Comparison of ENCODE assay signal across 9 mouse cellular contexts in the genomic region with DNA sequence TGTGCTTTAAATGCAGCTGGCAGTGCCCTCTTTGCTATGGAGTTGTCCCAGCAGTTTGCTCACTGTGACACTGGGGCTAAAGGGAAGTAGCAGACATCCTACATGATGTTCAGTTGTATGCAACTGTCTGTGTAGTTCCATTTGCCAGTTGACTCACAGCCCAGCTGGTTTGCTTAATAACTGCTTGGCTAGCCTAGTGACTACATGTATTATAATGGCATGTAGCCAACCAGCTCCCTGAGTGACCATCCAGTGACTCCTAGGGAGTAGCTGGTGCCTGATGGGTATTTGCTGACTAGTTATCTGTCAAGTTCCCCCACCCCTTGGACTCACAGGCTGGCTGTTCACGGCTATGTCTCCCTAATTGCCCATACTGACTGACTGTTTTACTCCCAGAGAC. TPM values are rescaled to one million over a fixed set of nuclear protein-coding genes. Genes with fewer than 3 reads are reported as not detected.
DNase-seq lines count a peak whose midpoint lies in the region; ATAC-seq and TF ChIP-seq lines count a peak whose summit lies in the region.
"Had no signal": no experiment of that assay in that cellular context is flagged by ENCODE, and none has a peak within 500 bp of the region (broad histone marks: within the 10 kb centered on the region; RNA-seq: fewer than 3 reads in every experiment).

No protein-coding gene starts in this region.

- intact Hi-C loops in left cerebral cortex, postnatal 36 days (cut with DNase I) = no loop called here

- no peak for TF ChIP-seq CTCF in bone marrow, adult 2 months (IDR thresholded peaks at IDR 0.05; ENCODE audit: control insufficient read depth, insufficient read depth, low read length)

- H3K4me1 ChIP-seq in liver, embryonic 15.5 days (replicated peaks) = peaks cover 23% of the 10 kb centered on the region
- peaks cover 26% of the 10 kb centered on the region for H3K4me1 ChIP-seq in liver, embryonic 11.5 days (replicated peaks; ENCODE audit: control insufficient read depth, insufficient read depth, low read length)
- peaks cover 5% of the 10 kb centered on the region for H3K4me1 ChIP-seq in bone marrow, adult 2 months (ENCODE audit: control insufficient read depth, insufficient read depth, low read length)
- H3K4me1 ChIP-seq: forebrain, embryonic 13.5 days; midbrain, embryonic 10.5 days had no signal

- no peak overlapping the region for H3K4me2 ChIP-seq in liver, embryonic 15.5 days
- H3K4me2 ChIP-seq in liver, embryonic 11.5 days = no peak overlapping the region
- H3K4me2 ChIP-seq: forebrain, embryonic 13.5 days had no signal

- TF ChIP-seq POLR2A in bone marrow, adult 2 months (IDR thresholded peaks at IDR 0.05; ENCODE audit: borderline replicate concordance, control insufficient read depth, low read depth, low read length) = no peak

- DNase-seq in liver, embryonic 11.5 days (ENCODE audit: low spot score) = no peak
- peak; percentile 81 for DNase-seq in 416B (ENCODE audit: low read depth)
- no peak for DNase-seq in left cerebral cortex, postnatal 36 days (ENCODE audit: low spot score in 2 of 2)
- no peak for DNase-seq in urinary bladder, postnatal 10 days (ENCODE audit: low spot score)

- H3K27me3 ChIP-seq in liver, embryonic 15.5 days = no peaks in the 10 kb centered on the region
- H3K27me3 ChIP-seq in liver, embryonic 11.5 days (replicated peaks; ENCODE audit: control insufficient read depth, insufficient read depth, low read length) = no peaks in the 10 kb centered on the region
- H3K27me3 ChIP-seq: forebrain, embryonic 13.5 days had no signal

- H3K4me3 ChIP-seq in liver, embryonic 15.5 days (replicated peaks) = no peak overlapping the region
- no peak overlapping the region for H3K4me3 ChIP-seq in liver, embryonic 11.5 days (ENCODE audit: low read depth, low read length)
- no peak overlapping the region for H3K4me3 ChIP-seq in bone marrow, adult 2 months (replicated peaks; ENCODE audit: control insufficient read depth, low read depth, low read length)
- H3K4me3 ChIP-seq: forebrain, embryonic 13.5 days; midbrain, embryonic 10.5 days had no signal

- no peak overlapping the region for H3K9ac ChIP-seq in liver, embryonic 15.5 days
- no peak overlapping the region for H3K9ac ChIP-seq in liver, embryonic 11.5 days (ENCODE audit: low read depth, low read length)
- H3K9ac ChIP-seq: forebrain, embryonic 13.5 days had no signal

- ATAC-seq in liver, embryonic 15.5 days (ENCODE audit: insufficient read depth) = no peak
- no peak for ATAC-seq in liver, embryonic 11.5 days (replicated peaks; ENCODE audit: low FRiP score)
- peak; percentile 36; the same call in 1 of the 2 replicates for ATAC-seq in monocyte, adult 5-6 weeks (replicated peaks; ENCODE audit: insufficient number of reproducible peaks, low FRiP score, low TSS enrichment, poor library complexity, severe bottlenecking)
- ATAC-seq: forebrain, embryonic 13.5 days had no signal

- 27% methylated on average over 1 of the region's 1 CpGs for WGBS in liver, embryonic 15.5 days (ENCODE audit: insufficient replicate concordance)
- WGBS in liver, embryonic 11.5 days = 42% methylated on average over 1 of the region's 1 CpGs
- WGBS in bone marrow, adult 2 months = 26% methylated on average over 1 of the region's 1 CpGs

- H3K36me3 ChIP-seq in liver, embryonic 15.5 days (replicated peaks) = 0 out of 2 replicates have a peak, but pooled peaks cover 5% of the 10 kb centered on the region
- H3K36me3 ChIP-seq in liver, embryonic 11.5 days (ENCODE audit: control insufficient read depth, insufficient read depth, low read length) = no peaks in the 10 kb centered on the region
- H3K36me3 ChIP-seq: midbrain, embryonic 10.5 days had no signal

- no peaks in the 10 kb centered on the region for H3K9me3 ChIP-seq in liver, embryonic 15.5 days (replicated peaks)
- H3K9me3 ChIP-seq in liver, embryonic 11.5 days (ENCODE audit: control insufficient read depth, low read length) = no peaks in the 10 kb centered on the region
- H3K9me3 ChIP-seq: forebrain, embryonic 13.5 days; midbrain, embryonic 10.5 days had no signal

- H3K27ac ChIP-seq in liver, embryonic 15.5 days (replicated peaks) = 0 out of 2 replicates have a peak overlapping the region, but pooled peaks have one; percentile 6
- no peak overlapping the region for H3K27ac ChIP-seq in liver, embryonic 11.5 days (ENCODE audit: low read depth, low read length)
- peak overlapping the region; percentile 78; the same call in 1 of the 2 replicates for H3K27ac ChIP-seq in bone marrow, adult 2 months (ENCODE audit: control insufficient read depth, insufficient read depth, low read depth, low read length, poor library complexity)
- H3K27ac ChIP-seq: forebrain, embryonic 13.5 days; midbrain, embryonic 10.5 days had no signal

RNA-seq across cellular contexts. Expression of gene Elf4, which starts 39.3 kb away (rescaled TPM):
- polyA plus RNA-seq in liver, embryonic 15.5 days (2015; fragmentation: Nextera tagmentation; extraction: Ambion mirVana) = 2.3 and 2.4 TPM in 2 replicates
- polyA plus RNA-seq in liver, embryonic 11.5 days (2014; fragmentation: Nextera tagmentation; extraction: Ambion mirVana) = 7.8 and 9.5 TPM in 2 replicates
- polyA plus RNA-seq in bone marrow, adult 2 months (2011; ENCODE audit: insufficient read depth, insufficient read length, low replicate concordance, missing spikeins) = 12.4 and 20.4 TPM in 2 replicates
- 35.9 to 86.3 TPM (median 41.4 TPM) in 3 replicates for total RNA-seq in monocyte, adult 5-6 weeks (2017)
- total RNA-seq in left cerebral cortex, postnatal 36 days (2021) = 1 to 10 TPM in 1 of 2 experiments, under 1 TPM in 1; 0.99 to 1.1 TPM
